Mouse (Mus musculus) hematopoietic stem cell, adult 5-6 weeks (primary cell): ENCODE measurements around the gene Ndufaf5. TPM values are rescaled to one million over a fixed set of nuclear protein-coding genes. Genes with fewer than 3 reads are reported as not detected.
A peak's percentile ranks its signal among the peaks of the same experiment; 100 is the strongest.
"Not testable (repeated sequence)": the region's sequence is repeated elsewhere in the genome, so short reads cannot be mapped to it uniquely, and the experiment has no call there.

Experiments used
- ATAC-seq, 2 experiments: fragments of 125-278 bp in 1 of 2; replicated peaks in 1 of 2; 2 replicates each; pipeline ENCODE4 v1.8.0; 2016 to 2017; ENCODE audit warnings: inconsistent platforms in 2 of 2, mild to moderate bottlenecking in 2 of 2, moderate number of reproducible peaks in 2 of 2, low read depth in 1 of 2, moderate TSS enrichment in 1 of 2; ENCODE audit not compliant: low FRiP score in 2 of 2, poor library complexity in 2 of 2, severe bottlenecking in 2 of 2, insufficient read depth in 1 of 2, low TSS enrichment in 1 of 2
- total RNA-seq: library from RNA; stranded (forward); fragments of 172-1452, 232-1000 nt; gene quantifications from 2 replicates; pipeline ENCODE4 v1.2.3, GENCODE M21; 2017

The Ndufaf5 gene
- 21.9 and 26.9 TPM in 2 replicates for total RNA-seq

GRCm38 (mm10) chr2:140170127-140170802 is at the start of gene Ndufaf5, which contains the start of gene Esf1:
Ndufaf5 (plus strand) TSS chr2:140170649.
Esf1 (minus strand) TSS chr2:140170564.
- peak; percentile 97 to 99 for ATAC-seq

- no peak for ATAC-seq
Measured at GRCm38 (mm10) chr2:140125516-140125915, 44.9 kb upstream of the Ndufaf5 start.

GRCm38 (mm10) chr2:140151743-140152142 is 18.7 kb upstream of the Ndufaf5 start, which contains the start of gene Gm17374:
Gm17374 (plus strand) TSS chr2:140152043.
- not testable (repeated sequence) for ATAC-seq

GRCm38 (mm10) chr2:140159186-140159730 is 11.2 kb upstream of the Ndufaf5 start:
- ATAC-seq = peak; percentile 51 to 67; a peak in 1 of 4 replicates

- peak in 1 of 2 experiments; percentile 68; a peak in 1 of 4 replicates for ATAC-seq
Measured at GRCm38 (mm10) chr2:140163351-140163854, 7.0 kb upstream of the Ndufaf5 start.

- no peak for ATAC-seq
Measured at GRCm38 (mm10) chr2:140169057-140169456, 1.4 kb upstream of the Ndufaf5 start.

- ATAC-seq = peak; percentile 65 to 82
Measured at GRCm38 (mm10) chr2:140170803-140171553, 529 bp downstream of the Ndufaf5 start.

GRCm38 (mm10) chr2:140185685-140186210 is 15.3 kb downstream of the Ndufaf5 start:
- not testable (repeated sequence) for ATAC-seq

GRCm38 (mm10) chr2:140200713-140201112 is 30.3 kb downstream of the Ndufaf5 start:
- ATAC-seq = no peak; a peak in 1 of 4 replicates

- ATAC-seq = no peak
Measured at GRCm38 (mm10) chr2:140202573-140202972, 32.1 kb downstream of the Ndufaf5 start.

- no peak for ATAC-seq
Measured at GRCm38 (mm10) chr2:140203756-140204155, 33.3 kb downstream of the Ndufaf5 start.

- no peak for ATAC-seq
Measured at GRCm38 (mm10) chr2:140214519-140215027, 44.1 kb downstream of the Ndufaf5 start.

GRCm38 (mm10) chr2:140215415-140215814 is 45.0 kb downstream of the Ndufaf5 start:
- ATAC-seq = no peak

- no peak for ATAC-seq
Measured at GRCm38 (mm10) chr2:140215965-140216364, 45.5 kb downstream of the Ndufaf5 start.

- ATAC-seq = no peak
Measured at GRCm38 (mm10) chr2:140220325-140220724, 49.9 kb downstream of the Ndufaf5 start.

GRCm38 (mm10) chr2:140230295-140230694 is 59.8 kb downstream of the Ndufaf5 start:
- ATAC-seq = no peak

GRCm38 (mm10) chr2:140237245-140237644 is 66.8 kb downstream of the Ndufaf5 start:
- no peak for ATAC-seq
